Mouse (Mus musculus): Measurements from ENCODE around the gene Ccdc182. TPM values are rescaled to one million over a fixed set of nuclear protein-coding genes. Genes with fewer than 3 reads are reported as not detected.

The Ccdc182 gene
- polyA plus RNA-seq, 1 experiment from 2014 or later, result 0.13 TPM

DNA sequence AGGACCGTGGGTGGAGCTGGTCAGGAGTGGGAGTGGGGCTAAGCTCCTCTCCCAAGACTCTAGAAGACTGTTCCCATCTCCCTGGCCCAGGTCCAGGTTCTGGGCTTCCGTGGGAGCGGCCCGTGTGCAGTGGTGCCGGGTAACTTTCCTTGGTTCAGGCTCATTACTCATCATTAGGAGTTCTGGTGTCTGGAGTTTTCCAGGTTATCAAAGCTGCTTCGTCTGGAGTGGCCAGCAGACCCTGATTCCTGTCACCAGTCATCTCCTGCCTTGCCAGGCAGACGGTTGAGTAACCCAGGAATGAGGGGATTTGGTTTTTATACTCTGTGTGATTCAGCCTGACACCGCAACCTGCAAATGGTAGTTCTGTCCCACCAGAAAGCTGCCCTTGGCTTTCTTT, 7.8 kb upstream of the Ccdc182 start:
- no peak overlapping the region for H3K4me3 ChIP-seq (replicated peaks)
- no peak overlapping the region for H3K27ac ChIP-seq (replicated peaks)
- WGBS, result 55% methylated on average over 8 of the region's 8 CpGs
- ATAC-seq (ENCODE audit: low FRiP score), result no peak
- H3K4me1 ChIP-seq, result peaks cover 20% of the 10 kb centered on the region
- H3K27me3 ChIP-seq (replicated peaks), result no peaks in the 10 kb centered on the region
- no peaks in the 10 kb centered on the region for H3K9me3 ChIP-seq (replicated peaks)
- no peaks in the 10 kb centered on the region for H3K36me3 ChIP-seq
- no peak overlapping the region for H3K4me2 ChIP-seq
- no peak overlapping the region for H3K9ac ChIP-seq (replicated peaks)

DNA sequence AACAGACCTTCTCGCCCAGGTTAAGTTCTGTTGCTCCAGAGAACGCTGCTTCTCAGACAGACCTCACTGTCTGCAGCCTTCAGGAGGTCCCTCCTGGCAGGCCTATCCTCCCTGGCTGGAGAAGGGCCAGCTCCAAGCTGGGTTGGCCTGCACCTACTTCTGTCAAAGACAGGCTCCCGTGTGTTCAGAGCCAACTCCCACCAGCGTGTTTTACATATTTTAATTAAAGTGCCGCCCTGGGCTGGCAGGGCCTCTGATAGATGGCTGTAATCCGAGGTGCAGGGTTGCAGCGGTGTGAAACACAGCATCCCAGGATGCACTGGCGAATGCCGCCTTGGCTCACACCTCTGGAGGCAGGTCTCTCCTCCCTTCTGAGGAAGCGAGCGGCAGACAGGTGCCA, 5.5 kb upstream of the Ccdc182 start:
- 23% methylated on average over 11 of the region's 11 CpGs for WGBS
- no peaks in the 10 kb centered on the region for H3K9me3 ChIP-seq (replicated peaks)
- ATAC-seq (ENCODE audit: low FRiP score), result no peak
- peaks cover 25% of the 10 kb centered on the region for H3K4me1 ChIP-seq
- H3K4me3 ChIP-seq (replicated peaks), result no peak overlapping the region
- H3K4me2 ChIP-seq, result no peak overlapping the region
- H3K36me3 ChIP-seq, result no peaks in the 10 kb centered on the region
- no peaks in the 10 kb centered on the region for H3K27me3 ChIP-seq (replicated peaks)
- H3K9ac ChIP-seq (replicated peaks), result no peak overlapping the region
- H3K27ac ChIP-seq (replicated peaks), result no peak overlapping the region; the same call in 1 of the 2 replicates

DNA sequence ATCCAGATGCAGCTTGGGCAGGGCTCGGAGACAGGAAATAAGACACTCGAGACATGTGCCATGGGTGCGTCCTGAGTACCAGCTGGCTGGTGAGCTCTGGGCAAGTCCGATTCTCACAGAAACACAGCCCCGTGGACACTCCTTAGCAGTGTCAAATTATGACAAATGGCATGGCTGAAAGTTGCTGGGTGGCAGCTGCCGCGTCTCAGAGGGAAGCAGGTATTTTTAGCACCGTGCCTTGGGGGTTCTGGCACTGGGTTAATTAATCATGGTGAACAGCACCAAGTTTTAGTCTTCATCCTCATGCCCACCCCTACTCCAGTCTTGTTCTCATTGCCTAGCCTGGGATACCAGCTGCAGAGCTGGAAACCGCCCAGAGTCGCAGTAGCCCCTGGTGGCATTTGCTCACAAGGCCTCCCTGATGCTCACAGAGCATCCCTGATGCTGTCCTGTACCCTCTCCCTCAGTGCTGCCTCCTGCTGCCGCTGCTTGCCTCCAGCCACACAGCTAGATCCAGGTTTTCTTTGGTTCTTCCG, 5.0 kb upstream of the Ccdc182 start:
- Histone ChIP-seq H3K4me3 (replicated peaks) (no peak overlapping the region), H3K36me3 (no peaks in the 10 kb centered on the region), H3K27ac (replicated peaks) (no peak overlapping the region; the same call in 1 of the 2 replicates), H3K4me1 (peaks cover 29% of the 10 kb centered on the region), H3K27me3 (replicated peaks) (no peaks in the 10 kb centered on the region), H3K9me3 (replicated peaks) (no peaks in the 10 kb centered on the region), H3K4me2 (no peak overlapping the region), H3K9ac (replicated peaks) (no peak overlapping the region)
- ATAC-seq (ENCODE audit: low FRiP score), result no peak
- WGBS, result 28% methylated on average over 12 of the region's 12 CpGs

DNA sequence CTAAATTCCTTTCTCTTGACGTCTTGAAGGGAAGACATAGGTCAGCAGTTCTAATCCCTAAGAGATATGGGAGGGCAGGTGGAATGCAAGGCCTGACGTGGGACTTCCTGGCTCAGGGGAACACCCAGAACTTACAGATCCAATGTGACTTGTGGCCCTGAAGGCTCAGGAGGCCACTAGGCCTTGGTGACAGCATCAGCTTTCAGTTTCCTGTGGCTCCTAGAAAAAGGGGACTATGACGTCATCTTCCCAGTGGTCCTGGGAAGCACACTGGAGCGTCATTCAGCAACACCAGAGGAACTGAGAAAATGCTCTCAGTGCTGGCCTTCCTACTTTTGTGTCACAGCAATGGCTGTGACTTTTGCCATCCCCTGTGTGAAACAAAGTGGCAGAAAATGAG, 2.6 kb upstream of the Ccdc182 start:
- peaks cover 44% of the 10 kb centered on the region for H3K4me1 ChIP-seq
- H3K27ac ChIP-seq (replicated peaks), result no peak overlapping the region
- ATAC-seq (ENCODE audit: low FRiP score), result no peak
- no peaks in the 10 kb centered on the region for H3K9me3 ChIP-seq (replicated peaks)
- no peaks in the 10 kb centered on the region for H3K36me3 ChIP-seq
- H3K27me3 ChIP-seq (replicated peaks), result no peaks in the 10 kb centered on the region
- H3K4me2 ChIP-seq, result no peak overlapping the region
- no peak overlapping the region for H3K4me3 ChIP-seq (replicated peaks)
- WGBS, result 82% methylated on average over 4 of the region's 4 CpGs
- H3K9ac ChIP-seq (replicated peaks), result no peak overlapping the region

DNA sequence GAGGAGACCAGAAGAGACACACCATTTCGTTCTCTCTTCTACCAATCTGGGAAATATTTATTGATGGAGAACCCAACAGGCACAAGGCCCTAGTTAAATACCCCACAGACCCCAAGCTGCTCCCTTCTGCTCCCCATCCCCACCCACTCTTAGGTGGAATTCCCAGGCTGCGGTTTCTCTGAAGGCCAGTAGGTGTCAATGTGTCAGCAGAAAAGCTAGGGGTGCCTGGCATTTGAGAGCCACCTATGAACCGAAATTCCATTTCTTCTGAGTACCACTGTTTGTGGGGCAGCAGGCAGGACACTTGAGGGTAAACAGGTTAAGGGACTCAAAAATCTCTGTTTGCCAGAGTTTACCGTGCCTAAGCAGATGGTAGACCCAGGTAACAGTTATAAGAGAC, 2.2 kb upstream of the Ccdc182 start:
- H3K9me3 ChIP-seq (replicated peaks), result no peaks in the 10 kb centered on the region
- 28% methylated on average over 4 of the region's 4 CpGs for WGBS
- H3K36me3 ChIP-seq, result no peaks in the 10 kb centered on the region
- no peak overlapping the region; the same call in 1 of the 2 replicates for H3K9ac ChIP-seq (replicated peaks)
- ATAC-seq (ENCODE audit: low FRiP score), result no peak; the same call in 1 of the 2 replicates
- H3K4me2 ChIP-seq, result no peak overlapping the region
- no peak overlapping the region for H3K4me3 ChIP-seq (replicated peaks)
- peaks cover 43% of the 10 kb centered on the region for H3K4me1 ChIP-seq
- H3K27me3 ChIP-seq (replicated peaks), result no peaks in the 10 kb centered on the region
- H3K27ac ChIP-seq (replicated peaks), result no peak overlapping the region

DNA sequence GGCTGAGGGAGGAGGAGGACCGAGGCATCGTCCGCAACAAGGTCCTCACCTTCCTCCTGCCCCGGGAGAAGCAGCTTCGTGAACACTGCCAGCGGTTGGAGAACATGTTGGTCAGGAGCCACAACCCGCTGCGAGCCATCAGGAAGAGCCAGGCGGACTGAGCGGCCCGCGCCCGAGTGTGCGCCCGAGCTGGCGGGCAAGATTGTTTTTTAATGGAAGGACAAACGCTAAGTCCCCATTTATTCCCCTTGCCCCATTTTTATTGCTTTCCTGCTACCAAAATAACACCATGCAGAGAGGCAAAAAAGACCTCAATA, 494 bp downstream of the Ccdc182 start:
- Histone ChIP-seq H3K4me2 (peak overlapping the region; percentile 57), H3K4me1 (peaks cover 32% of the 10 kb centered on the region), H3K36me3 (no peaks in the 10 kb centered on the region), H3K27me3 (replicated peaks) (no peaks in the 10 kb centered on the region), H3K27ac (replicated peaks) (no peak overlapping the region), H3K9me3 (replicated peaks) (no peaks in the 10 kb centered on the region), H3K9ac (replicated peaks) (no peak overlapping the region), H3K4me3 (replicated peaks) (peak overlapping the region; percentile 28)
- ATAC-seq (ENCODE audit: low FRiP score), result no peak
- WGBS, result 17% methylated on average over 17 of the region's 17 CpGs

DNA sequence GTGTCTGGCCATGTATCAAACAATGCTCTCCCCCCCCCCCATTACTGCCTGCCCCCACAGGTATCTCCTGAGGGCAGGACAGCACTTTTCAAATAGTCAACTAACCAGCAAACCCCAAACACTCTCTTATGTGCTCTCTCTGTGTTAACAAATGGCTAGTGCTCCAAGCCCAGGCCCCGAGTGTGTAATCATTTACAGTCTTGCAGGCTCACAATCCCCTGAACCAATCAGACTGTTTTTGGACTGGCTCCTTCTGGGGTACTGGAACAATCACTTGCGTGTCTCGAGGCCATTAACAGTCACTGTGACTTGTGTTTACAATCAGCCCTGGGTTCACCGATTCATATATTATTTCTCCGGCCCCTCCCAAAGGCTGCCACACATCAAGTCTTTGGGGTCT, 1.4 kb downstream of the Ccdc182 start:
- H3K4me3 ChIP-seq (replicated peaks), result no peak overlapping the region
- H3K36me3 ChIP-seq, result no peaks in the 10 kb centered on the region
- H3K4me2 ChIP-seq, result no peak overlapping the region
- ATAC-seq (ENCODE audit: low FRiP score), result no peak
- no peak overlapping the region for H3K9ac ChIP-seq (replicated peaks)
- H3K4me1 ChIP-seq, result peaks cover 32% of the 10 kb centered on the region
- no peaks in the 10 kb centered on the region for H3K27me3 ChIP-seq (replicated peaks)
- H3K9me3 ChIP-seq (replicated peaks), result no peaks in the 10 kb centered on the region
- 21% methylated on average over 5 of the region's 5 CpGs for WGBS
- no peak overlapping the region for H3K27ac ChIP-seq (replicated peaks)

DNA sequence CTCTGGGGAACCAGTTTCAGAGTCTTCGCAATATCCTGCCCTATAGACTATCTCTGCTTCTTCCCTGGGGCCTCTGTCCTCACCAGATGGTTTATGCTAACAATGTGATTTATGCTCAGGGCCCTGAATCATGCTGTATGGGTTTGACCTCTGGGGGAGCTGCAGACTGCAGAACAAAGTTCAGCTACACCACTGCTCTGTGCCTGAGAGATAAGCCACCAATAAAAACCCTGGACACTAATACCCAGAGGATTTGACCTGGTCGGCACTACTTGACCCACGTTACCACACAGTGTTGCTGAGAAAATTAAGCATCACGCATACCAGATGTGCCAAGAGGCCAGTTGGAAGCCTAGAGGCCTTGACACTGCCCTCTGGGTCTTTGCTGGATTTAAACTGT, 3.7 kb downstream of the Ccdc182 start:
- Histone ChIP-seq H3K4me1 (peaks cover 25% of the 10 kb centered on the region), H3K9ac (replicated peaks) (no peak overlapping the region), H3K9me3 (replicated peaks) (no peaks in the 10 kb centered on the region), H3K36me3 (no peaks in the 10 kb centered on the region), H3K4me2 (no peak overlapping the region), H3K27me3 (replicated peaks) (no peaks in the 10 kb centered on the region), H3K4me3 (replicated peaks) (no peak overlapping the region), H3K27ac (replicated peaks) (no peak overlapping the region)
- ATAC-seq (ENCODE audit: low FRiP score), result no peak
- 42% methylated on average over 4 of the region's 4 CpGs for WGBS

- H3K4me1 ChIP-seq, result peaks cover 16% of the 10 kb centered on the region
- 50% methylated on average over 4 of the region's 4 CpGs for WGBS
Measured at GRCm38 (mm10) chr11:88299345-88299744, 5.5 kb downstream of the Ccdc182 start.

GRCm38 (mm10) chr11:88301619-88302018, 7.8 kb downstream of the Ccdc182 start:
- H3K36me3 ChIP-seq, result no peaks in the 10 kb centered on the region
- H3K27ac ChIP-seq (replicated peaks), result no peak overlapping the region
- ATAC-seq (ENCODE audit: low FRiP score), result no peak
- H3K9me3 ChIP-seq (replicated peaks), result no peaks in the 10 kb centered on the region
- 0 out of 2 replicates have a peak, but pooled peaks cover 4% of the 10 kb centered on the region for H3K4me1 ChIP-seq
- H3K27me3 ChIP-seq (replicated peaks), result no peaks in the 10 kb centered on the region
- no peak overlapping the region for H3K9ac ChIP-seq (replicated peaks)
- no peak overlapping the region for H3K4me3 ChIP-seq (replicated peaks)
- H3K4me2 ChIP-seq, result peak overlapping the region; percentile 22; the same call in 1 of the 2 replicates
- 46% methylated on average over 6 of the region's 6 CpGs for WGBS

More at GRCm38 (mm10) chr11:88299345-88299744, 5.5 kb downstream of the Ccdc182 start:
- no peaks in the 10 kb centered on the region for H3K27me3 ChIP-seq (replicated peaks)
- no peaks in the 10 kb centered on the region for H3K9me3 ChIP-seq (replicated peaks)
- H3K4me2 ChIP-seq, result no peak overlapping the region
- H3K4me3 ChIP-seq (replicated peaks), result no peak overlapping the region
- no peaks in the 10 kb centered on the region for H3K36me3 ChIP-seq
- no peak overlapping the region for H3K27ac ChIP-seq (replicated peaks)
- no peak for ATAC-seq (ENCODE audit: low FRiP score)
- H3K9ac ChIP-seq (replicated peaks), result no peak overlapping the region

- ATAC-seq (ENCODE audit: low FRiP score), result no peak
- Histone ChIP-seq H3K27ac (replicated peaks) (no peak overlapping the region), H3K4me3 (replicated peaks) (no peak overlapping the region), H3K4me1 (peaks cover 20% of the 10 kb centered on the region), H3K9ac (replicated peaks) (no peak overlapping the region), H3K36me3 (no peaks in the 10 kb centered on the region), H3K4me2 (no peak overlapping the region), H3K27me3 (replicated peaks) (no peaks in the 10 kb centered on the region), H3K9me3 (replicated peaks) (no peaks in the 10 kb centered on the region)
- WGBS, result 97% methylated on average over 6 of the region's 6 CpGs
Measured at GRCm38 (mm10) chr11:88305759-88306158, 11.9 kb downstream of the Ccdc182 start.

DNA sequence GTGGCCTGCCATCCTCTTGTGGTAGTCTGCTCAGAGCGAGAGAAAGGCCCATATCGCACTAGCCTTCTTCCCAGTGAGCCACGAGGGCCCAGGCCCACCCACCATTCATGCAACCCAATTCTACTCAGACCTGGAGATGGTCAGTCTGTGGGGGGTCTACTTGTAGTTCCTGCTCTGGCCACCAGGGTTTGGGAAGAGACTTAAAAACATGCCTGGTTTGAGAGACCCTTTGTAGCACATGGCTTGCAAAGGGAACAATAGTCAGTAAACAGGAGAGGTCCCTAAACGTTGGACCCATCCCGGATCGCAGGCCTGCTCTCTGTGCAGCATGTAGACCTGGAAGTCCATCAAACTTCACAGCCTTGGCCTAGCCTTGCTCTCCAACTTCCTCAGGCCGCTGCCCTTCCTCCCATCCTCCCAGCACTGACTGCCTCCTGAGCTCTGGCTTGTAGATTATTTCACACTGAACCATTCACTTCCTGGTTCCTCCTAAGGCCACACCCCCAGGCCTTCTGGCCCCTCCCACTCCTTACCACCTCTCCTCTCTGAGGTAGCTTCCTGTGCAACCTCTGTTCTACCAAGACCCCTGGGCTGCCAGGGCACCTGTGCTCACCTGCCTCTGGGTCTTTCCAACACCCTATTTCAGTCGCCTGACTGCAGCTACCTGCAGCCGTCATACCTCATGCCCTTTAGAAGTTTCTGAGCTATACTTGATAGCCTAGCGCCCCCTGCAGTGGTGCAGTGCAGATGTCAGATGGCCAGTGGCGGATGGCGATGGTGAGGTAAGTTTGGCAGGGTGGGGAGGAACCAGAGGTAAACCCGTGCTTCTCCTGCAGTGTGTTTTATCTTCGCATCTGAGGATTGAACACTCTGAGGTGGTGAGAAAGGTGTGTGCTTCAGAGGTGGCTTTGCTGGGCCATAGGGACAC, 14.0 kb downstream of the Ccdc182 start:
- H3K9me3 ChIP-seq (replicated peaks), result no peaks in the 10 kb centered on the region
- H3K9ac ChIP-seq (replicated peaks), result no peak overlapping the region
- no peaks in the 10 kb centered on the region for H3K27me3 ChIP-seq (replicated peaks)
- 84% methylated on average over 14 of the region's 14 CpGs for WGBS
- H3K27ac ChIP-seq (replicated peaks), result no peak overlapping the region
- no peak overlapping the region for H3K4me2 ChIP-seq
- no peak for ATAC-seq (ENCODE audit: low FRiP score)
- no peak overlapping the region for H3K4me3 ChIP-seq (replicated peaks)
- H3K36me3 ChIP-seq, result no peaks in the 10 kb centered on the region
- H3K4me1 ChIP-seq, result peaks cover 20% of the 10 kb centered on the region

Measured in neural tube, embryonic 15.5 days (tissue).